Mouse (Mus musculus) heart, adult 8-10 months (tissue): ENCODE measurements around the gene Apon. TPM values are rescaled to one million over a fixed set of nuclear protein-coding genes. Genes with fewer than 3 reads are reported as not detected.
"Not testable (repeated sequence)": the region's sequence is repeated elsewhere in the genome, so short reads cannot be mapped to it uniquely, and the experiment has no call there.

Source experiments
- DNase-seq: peaks from one replicate; pipeline ENCODE4 v3.0.0; 2022; ENCODE audit warnings: low spot score
- total RNA-seq, 4 experiments: library from RNA; stranded (reverse); gene quantifications; 2 replicates each; pipeline ENCODE4 v1.2.4; 2022

Gene Apon
- total RNA-seq, 4 experiments from 2014 or later, result not detected

- DNase-seq, result peak; percentile 76
Measured at GRCm38 (mm10) chr10:128232420-128232985, 21.4 kb upstream of the Apon start.

DNA sequence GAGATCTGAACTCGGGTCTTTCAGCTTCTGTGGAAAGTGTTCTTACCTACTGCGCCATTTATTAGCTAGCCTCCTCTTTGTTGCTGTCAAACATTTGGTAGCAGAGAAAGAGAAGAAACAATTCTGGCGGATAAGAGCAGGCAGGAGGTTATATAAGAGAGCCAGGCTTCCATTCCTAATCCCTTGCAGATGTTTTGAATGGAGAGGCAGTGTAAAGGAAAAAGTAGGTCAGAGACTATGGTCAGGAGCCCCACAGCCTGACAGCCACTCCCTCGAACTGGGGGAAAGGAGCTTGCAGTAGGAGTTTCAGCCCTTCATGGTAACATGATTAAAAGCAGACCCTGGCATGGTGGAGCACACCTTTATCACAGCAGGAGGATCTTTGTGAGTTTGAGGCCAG, 17.6 kb upstream of the Apon start:
- no peak for DNase-seq

DNA sequence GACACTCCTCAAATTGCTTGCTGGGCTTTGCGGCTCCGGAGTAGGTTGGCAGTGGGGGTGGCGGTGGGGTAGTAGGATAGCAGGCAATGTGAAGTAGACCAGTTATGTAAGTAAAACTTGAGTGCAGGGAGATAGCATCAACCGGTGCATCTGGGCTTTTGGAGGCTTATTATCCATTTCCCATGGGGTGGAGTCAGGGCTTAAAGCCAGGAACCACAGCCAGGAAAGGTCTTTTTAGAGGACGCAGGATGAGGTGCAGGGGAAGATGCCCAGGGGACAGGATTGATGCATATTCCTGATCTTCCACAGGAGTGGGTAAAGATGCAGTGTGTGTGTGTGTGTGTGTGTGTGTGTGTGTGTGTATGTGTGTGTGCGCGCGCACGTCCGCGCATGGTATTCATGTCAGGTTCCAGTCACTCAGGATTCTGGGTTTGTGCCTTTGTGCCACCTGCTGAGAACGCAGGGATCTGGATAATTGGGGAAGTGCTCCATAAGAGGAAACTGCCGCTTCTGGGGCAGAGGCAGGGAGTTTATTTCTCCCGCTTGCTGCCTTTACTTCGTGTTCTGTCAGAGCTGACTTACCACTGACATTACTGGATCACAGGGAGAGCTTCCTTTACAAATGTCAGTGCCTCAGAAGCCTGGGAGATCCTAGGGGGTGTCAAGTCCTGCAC, 16.0 kb upstream of the Apon start:
- DNase-seq, result peak; percentile 71

GRCm38 (mm10) chr10:128239140-128239539, 14.8 kb upstream of the Apon start:
- DNase-seq, result no peak

DNA sequence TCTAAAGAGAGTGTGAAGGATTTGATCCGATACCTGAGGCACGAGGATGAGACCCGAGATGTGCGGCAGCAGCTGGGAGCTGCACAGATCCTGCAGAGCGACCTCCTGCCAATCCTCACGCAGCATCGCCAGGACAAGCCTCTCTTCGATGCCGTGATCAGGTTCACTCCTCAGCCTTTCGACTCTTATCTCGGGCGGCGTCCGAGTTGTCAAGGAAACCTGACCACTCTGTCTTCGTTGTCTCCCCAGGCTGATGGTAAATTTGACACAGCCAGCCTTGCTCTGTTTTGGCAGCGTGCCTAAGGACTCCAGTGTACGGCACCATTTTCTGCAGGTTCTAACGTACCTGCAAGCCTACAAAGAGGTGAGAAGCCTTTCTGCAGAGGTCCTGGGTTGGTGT, 13.8 kb upstream of the Apon start:
- DNase-seq, result no peak

DNA sequence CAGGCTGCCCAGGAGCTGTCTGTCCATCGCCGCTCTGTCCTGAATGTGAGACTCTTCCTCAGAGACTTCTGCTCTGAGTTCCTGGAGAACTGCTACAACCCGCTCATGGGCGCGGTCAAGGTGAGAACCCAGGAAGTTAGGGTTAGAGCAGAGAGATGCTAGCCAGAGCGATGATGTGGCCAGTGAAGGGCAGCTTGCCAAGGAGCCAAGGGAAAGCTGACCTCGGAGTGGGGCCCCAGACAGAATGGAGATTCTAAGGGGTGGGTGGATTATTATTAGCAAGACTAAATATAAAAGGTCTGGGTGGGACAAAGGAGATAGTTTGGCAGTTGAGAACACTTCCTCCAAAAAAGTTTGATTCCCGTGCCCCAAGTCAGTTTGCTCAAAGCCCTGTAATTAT, 10.6 kb upstream of the Apon start:
- DNase-seq, result peak; percentile 23

GRCm38 (mm10) chr10:128244121-128244520, 9.8 kb upstream of the Apon start:
- no peak for DNase-seq

- DNase-seq, result peak; percentile 89
Measured at GRCm38 (mm10) chr10:128247020-128247732, 6.7 kb upstream of the Apon start.

- no peak for DNase-seq
Measured at GRCm38 (mm10) chr10:128250565-128250964, 3.3 kb upstream of the Apon start.

- no peak for DNase-seq
Measured at GRCm38 (mm10) chr10:128255925-128256324, 2.0 kb downstream of the Apon start.

GRCm38 (mm10) chr10:128256328-128256727, 2.4 kb downstream of the Apon start:
- DNase-seq, result no peak

DNA sequence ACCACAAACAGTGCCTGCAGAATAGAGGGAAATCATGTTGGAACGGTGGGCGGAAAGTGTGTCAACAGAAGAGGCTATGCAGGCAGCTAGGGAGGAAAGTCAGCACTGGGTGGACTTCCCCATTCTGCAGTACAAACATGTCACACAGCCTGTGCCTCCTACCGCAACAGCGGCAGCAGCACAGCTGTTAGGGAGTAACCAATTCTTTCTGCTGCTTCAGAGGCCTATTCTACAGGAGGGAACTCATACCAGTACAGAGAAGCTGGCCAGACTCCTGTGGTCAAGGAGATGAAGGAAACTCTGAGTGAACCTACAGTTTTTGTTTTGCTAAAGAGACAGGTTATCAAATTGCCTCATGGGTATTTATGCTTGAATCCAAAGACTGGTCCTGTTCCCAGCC, 5.1 kb downstream of the Apon start:
- no peak for DNase-seq

DNA sequence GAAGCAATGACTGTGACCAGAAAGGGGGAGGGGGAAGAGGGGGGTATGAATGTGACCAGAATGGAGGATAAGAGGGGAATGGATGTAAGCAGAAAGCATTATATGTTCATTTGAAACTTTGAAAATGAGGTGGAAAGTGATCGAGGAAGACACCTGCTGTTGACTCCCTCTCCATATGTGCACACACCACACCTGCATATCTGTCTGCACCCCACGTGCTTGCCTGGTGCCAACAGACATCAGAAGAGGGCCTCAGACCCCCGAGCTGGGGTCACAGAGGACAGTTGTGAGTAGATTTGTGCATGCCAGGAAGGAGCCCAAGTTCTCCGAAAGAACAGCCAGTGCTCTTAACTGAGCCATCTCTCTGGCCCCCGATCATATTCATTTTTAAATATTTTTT, 6.0 kb downstream of the Apon start:
- no peak for DNase-seq

DNA sequence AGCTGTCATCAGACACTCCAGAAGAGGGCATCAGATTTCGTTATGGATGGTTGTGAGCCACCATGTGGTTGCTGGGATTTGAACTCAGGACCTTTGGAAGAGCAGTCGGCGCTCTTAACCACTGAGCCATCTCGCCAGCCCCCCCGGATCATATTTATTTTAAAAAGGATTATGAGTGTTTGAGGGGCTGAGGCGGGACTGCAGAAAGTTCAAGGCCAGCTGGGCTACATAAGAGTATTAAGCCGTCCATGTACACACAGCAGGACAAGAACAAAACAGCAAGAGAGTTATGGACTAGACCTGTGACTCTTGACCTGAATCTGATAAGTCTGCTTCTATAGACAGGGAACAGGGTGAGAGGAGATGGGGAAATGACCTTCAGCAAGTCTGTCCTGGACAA, 6.5 kb downstream of the Apon start:
- not testable (repeated sequence) for DNase-seq

- DNase-seq, result no peak
Measured at GRCm38 (mm10) chr10:128262300-128262699, 8.4 kb downstream of the Apon start.

DNA sequence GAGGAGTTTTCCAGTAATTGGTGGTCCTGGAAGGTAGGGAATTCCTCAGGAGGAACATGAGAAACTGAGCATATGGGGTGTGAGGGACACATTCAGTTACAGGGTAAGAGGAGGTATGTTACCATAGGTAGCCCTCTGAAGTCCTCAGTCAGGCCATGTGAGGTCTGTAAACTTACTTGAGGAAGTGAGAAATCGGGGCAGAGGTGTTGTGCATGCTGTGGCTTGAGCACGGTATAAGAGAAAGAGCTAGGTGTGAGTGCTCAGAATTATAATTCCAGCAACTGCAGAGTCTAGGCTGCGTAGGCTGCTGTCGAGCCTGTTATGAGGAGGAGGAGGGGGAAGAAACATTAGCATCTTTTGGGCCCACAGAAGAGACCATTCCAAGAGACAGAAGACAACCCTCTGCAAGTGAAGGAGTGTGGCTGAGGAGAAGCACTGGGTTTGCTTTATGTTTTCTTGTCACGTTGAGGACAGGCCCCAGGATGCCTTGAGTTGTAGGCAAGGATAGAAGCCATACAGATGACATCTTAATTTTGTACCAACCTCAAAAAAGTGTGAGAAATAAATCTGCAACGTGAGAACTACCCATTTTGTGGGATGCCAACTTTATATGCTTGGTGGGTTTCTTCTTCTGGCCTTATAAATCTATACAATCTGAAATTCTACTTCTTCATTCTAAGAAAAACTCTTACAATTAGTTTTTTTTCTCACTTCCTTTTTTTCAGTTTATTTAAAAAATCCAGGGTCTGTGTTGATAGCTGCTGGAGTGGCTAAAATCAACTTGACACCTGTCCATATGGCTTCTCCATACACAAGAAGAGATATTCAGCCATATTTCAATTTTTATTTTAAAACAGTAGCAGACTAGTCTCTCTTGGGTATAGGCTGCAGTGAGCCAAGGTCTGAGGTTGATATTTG, 9.8 kb downstream of the Apon start:
- no peak for DNase-seq

- no peak for DNase-seq
Measured at GRCm38 (mm10) chr10:128268371-128268770, 14.5 kb downstream of the Apon start, which contains the start of gene Apof. Gene Apof, plus strand, starts transcription at chr10:128268671.

GRCm38 (mm10) chr10:128269206-128269910, 15.5 kb downstream of the Apon start:
- no peak for DNase-seq

GRCm38 (mm10) chr10:128270287-128270841, 16.5 kb downstream of the Apon start, which contains the start of gene Stat2:
Gene Stat2, plus strand, starts transcription at chr10:128270559.
- DNase-seq, result peak; percentile 98

DNA sequence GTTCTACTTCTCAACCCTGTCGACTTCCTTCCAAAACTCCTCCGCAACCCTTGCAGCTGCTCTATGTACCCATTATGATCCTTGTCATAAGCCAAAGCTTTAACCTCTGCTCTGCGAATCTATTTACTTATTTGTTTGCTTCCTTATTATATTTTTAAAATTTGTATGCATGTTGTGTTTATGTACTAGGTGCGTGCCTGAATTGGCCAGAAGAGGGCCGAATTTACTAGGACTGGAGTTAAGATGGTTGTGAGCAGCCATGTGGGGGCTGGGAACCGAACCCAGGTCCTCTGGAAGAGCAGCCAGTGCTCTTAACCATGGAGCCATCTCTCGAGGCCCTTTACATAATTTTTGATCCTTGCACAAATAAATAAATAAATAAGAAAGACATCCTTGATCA, 17.0 kb downstream of the Apon start:
- DNase-seq, result no peak

DNA sequence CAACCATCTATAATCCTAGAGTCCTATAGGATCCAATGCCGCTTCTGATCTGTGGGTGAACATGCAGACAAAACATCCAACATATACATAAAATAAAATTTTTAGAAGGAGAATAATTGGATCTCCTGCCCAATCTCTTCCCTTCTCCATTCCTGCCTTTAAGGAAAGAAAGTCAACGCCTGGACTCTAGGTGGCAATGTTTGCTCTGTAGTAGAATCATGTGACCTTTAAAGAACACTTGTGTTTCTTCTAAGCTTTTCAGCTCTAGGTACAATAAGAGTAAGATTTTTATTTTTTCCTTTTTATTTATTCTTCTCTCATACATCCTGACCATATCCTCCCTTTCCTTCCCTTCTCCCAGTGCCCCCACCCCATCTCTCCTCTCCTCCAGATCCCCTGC, 18.0 kb downstream of the Apon start:
- DNase-seq, result no peak
